Mouse (Mus musculus): ENCODE measurements around the gene Efhd2. TPM values are rescaled to one million over a fixed set of nuclear protein-coding genes. Genes with fewer than 3 reads are reported as not detected.

Gene Efhd2
- 14.5 and 16.3 TPM in 2 replicates for polyA plus RNA-seq (2011; ENCODE audit: insufficient read depth, insufficient read length, low read depth, missing spikeins)

- no peaks in the 10 kb centered on the region for H3K9me3 ChIP-seq (replicated peaks; ENCODE audit: control insufficient read depth, insufficient read depth, low read length, poor library complexity, severe bottlenecking)
- H3K27me3 ChIP-seq (ENCODE audit: control insufficient read depth, insufficient read depth, low read length, poor library complexity, severe bottlenecking): no peaks in the 10 kb centered on the region
- H3K36me3 ChIP-seq (ENCODE audit: control insufficient read depth, insufficient read depth, low read length, poor library complexity, severe bottlenecking): no peaks in the 10 kb centered on the region
- no peaks in the 10 kb centered on the region for H3K4me1 ChIP-seq (ENCODE audit: control insufficient read depth, insufficient read depth, low read length)
- peak within 1 kb of the TSS; percentile 87 for H3K9ac ChIP-seq (ENCODE audit: low read depth, poor library complexity, severe bottlenecking)
- no peak within 1 kb of the TSS for H3K27ac ChIP-seq (ENCODE audit: insufficient read depth, low read length)
- TF ChIP-seq POLR2A (IDR thresholded peaks at IDR 0.05; ENCODE audit: insufficient read depth, low read length): no peak
- TF ChIP-seq CTCF (IDR thresholded peaks at IDR 0.05; ENCODE audit: low read depth, low read length): no peak
- TF ChIP-seq EP300 (IDR thresholded peaks at IDR 0.05; ENCODE audit: insufficient read depth, low read depth, low read length): no peak
- peak within 1 kb of the TSS; percentile 79 for H3K4me3 ChIP-seq (ENCODE audit: low read depth, low read length)
These were observed at the start of gene Efhd2 for GRCm38 (mm10) chr4:141874601-141875460. Efhd2 (minus strand) TSS chr4:141874920.

GRCm38 (mm10) chr4:141923961-141924360 lies 49.2 kb upstream of the Efhd2 start:
- Histone ChIP-seq H3K27ac (ENCODE audit: insufficient read depth, low read length) (no peak overlapping the region), H3K9me3 (replicated peaks; ENCODE audit: control insufficient read depth, insufficient read depth, low read length, poor library complexity, severe bottlenecking) (no peaks in the 10 kb centered on the region), H3K9ac (ENCODE audit: low read depth, poor library complexity, severe bottlenecking) (no peak overlapping the region), H3K4me1 (ENCODE audit: control insufficient read depth, insufficient read depth, low read length) (no peaks in the 10 kb centered on the region), H3K27me3 (ENCODE audit: control insufficient read depth, insufficient read depth, low read length, poor library complexity, severe bottlenecking) (no peaks in the 10 kb centered on the region), H3K4me3 (ENCODE audit: low read depth, low read length) (no peak overlapping the region), H3K36me3 (ENCODE audit: control insufficient read depth, insufficient read depth, low read length, poor library complexity, severe bottlenecking) (no peaks in the 10 kb centered on the region)
- no peak for TF ChIP-seq POLR2A (IDR thresholded peaks at IDR 0.05; ENCODE audit: insufficient read depth, low read length)
- no peak for TF ChIP-seq CTCF (IDR thresholded peaks at IDR 0.05; ENCODE audit: low read depth, low read length)
- TF ChIP-seq EP300 (IDR thresholded peaks at IDR 0.05; ENCODE audit: insufficient read depth, low read depth, low read length): no peak

- Histone ChIP-seq H3K27me3 (ENCODE audit: control insufficient read depth, insufficient read depth, low read length, poor library complexity, severe bottlenecking) (no peaks in the 10 kb centered on the region), H3K9me3 (replicated peaks; ENCODE audit: control insufficient read depth, insufficient read depth, low read length, poor library complexity, severe bottlenecking) (no peaks in the 10 kb centered on the region), H3K4me3 (ENCODE audit: low read depth, low read length) (no peak overlapping the region), H3K4me1 (ENCODE audit: control insufficient read depth, insufficient read depth, low read length) (no peaks in the 10 kb centered on the region), H3K27ac (ENCODE audit: insufficient read depth, low read length) (no peak overlapping the region), H3K9ac (ENCODE audit: low read depth, poor library complexity, severe bottlenecking) (no peak overlapping the region), H3K36me3 (ENCODE audit: control insufficient read depth, insufficient read depth, low read length, poor library complexity, severe bottlenecking) (no peaks in the 10 kb centered on the region)
- no peak for TF ChIP-seq POLR2A (IDR thresholded peaks at IDR 0.05; ENCODE audit: insufficient read depth, low read length)
- TF ChIP-seq EP300 (IDR thresholded peaks at IDR 0.05; ENCODE audit: insufficient read depth, low read depth, low read length): no peak
- TF ChIP-seq CTCF (IDR thresholded peaks at IDR 0.05; ENCODE audit: low read depth, low read length): no peak
These were observed 45.7 kb upstream of the Efhd2 start for GRCm38 (mm10) chr4:141920391-141920790.

- H3K27ac ChIP-seq (ENCODE audit: insufficient read depth, low read length): no peak overlapping the region
- H3K4me1 ChIP-seq (ENCODE audit: control insufficient read depth, insufficient read depth, low read length): no peaks in the 10 kb centered on the region
- no peak for TF ChIP-seq CTCF (IDR thresholded peaks at IDR 0.05; ENCODE audit: low read depth, low read length)
- TF ChIP-seq EP300 (IDR thresholded peaks at IDR 0.05; ENCODE audit: insufficient read depth, low read depth, low read length): no peak
- no peak for TF ChIP-seq POLR2A (IDR thresholded peaks at IDR 0.05; ENCODE audit: insufficient read depth, low read length)
- H3K27me3 ChIP-seq (ENCODE audit: control insufficient read depth, insufficient read depth, low read length, poor library complexity, severe bottlenecking): no peaks in the 10 kb centered on the region
- H3K9me3 ChIP-seq (replicated peaks; ENCODE audit: control insufficient read depth, insufficient read depth, low read length, poor library complexity, severe bottlenecking): no peaks in the 10 kb centered on the region
- no peaks in the 10 kb centered on the region for H3K36me3 ChIP-seq (ENCODE audit: control insufficient read depth, insufficient read depth, low read length, poor library complexity, severe bottlenecking)
- no peak overlapping the region for H3K9ac ChIP-seq (ENCODE audit: low read depth, poor library complexity, severe bottlenecking)
- no peak overlapping the region for H3K4me3 ChIP-seq (ENCODE audit: low read depth, low read length)
These were observed 43.2 kb upstream of the Efhd2 start for GRCm38 (mm10) chr4:141917735-141918419.

- Histone ChIP-seq H3K27me3 (ENCODE audit: control insufficient read depth, insufficient read depth, low read length, poor library complexity, severe bottlenecking) (no peaks in the 10 kb centered on the region), H3K36me3 (ENCODE audit: control insufficient read depth, insufficient read depth, low read length, poor library complexity, severe bottlenecking) (no peaks in the 10 kb centered on the region), H3K9me3 (replicated peaks; ENCODE audit: control insufficient read depth, insufficient read depth, low read length, poor library complexity, severe bottlenecking) (no peaks in the 10 kb centered on the region), H3K4me1 (ENCODE audit: control insufficient read depth, insufficient read depth, low read length) (no peaks in the 10 kb centered on the region), H3K27ac (ENCODE audit: insufficient read depth, low read length) (no peak overlapping the region), H3K4me3 (ENCODE audit: low read depth, low read length) (no peak overlapping the region), H3K9ac (ENCODE audit: low read depth, poor library complexity, severe bottlenecking) (no peak overlapping the region)
- TF ChIP-seq EP300 (IDR thresholded peaks at IDR 0.05; ENCODE audit: insufficient read depth, low read depth, low read length): no peak
- TF ChIP-seq CTCF (IDR thresholded peaks at IDR 0.05; ENCODE audit: low read depth, low read length): no peak
These were observed 39.3 kb upstream of the Efhd2 start for GRCm38 (mm10) chr4:141914040-141914439.

All from ES-Bruce4 (cell line).